Mouse (Mus musculus) megakaryocyte, embryonic 14.5 days (primary cell): ENCODE results near the gene Cmtm5.

Source experiments
- FLI1 ChIP-seq: IDR thresholded peaks from 2 replicates; pipeline ENCODE4 v1.6.1; 2012; ENCODE audit warnings: low read length, inconsistent platforms, mixed read lengths
- GATA1 ChIP-seq: IDR thresholded peaks from 3 replicates; pipeline ENCODE4 v1.6.1; 2012; ENCODE audit warnings: mixed read lengths, low read length, inconsistent platforms, borderline replicate concordance

- TF ChIP-seq GATA1 (no peak), FLI1 (no peak)
Measured at GRCm38 (mm10) chr14:54930431-54930830, 5.6 kb upstream of the Cmtm5 start.
